Mouse (Mus musculus): ENCODE measurements around the gene Sema3g.

Gene Sema3g

GRCm38 (mm10) chr14:31217666-31218065 lies at the start of gene Sema3g:
Gene Sema3g, plus strand, starts transcription at chr14:31217860.
- DNase-seq (ENCODE audit: low read depth, low spot score) = peak; percentile 26

- no peak for DNase-seq (ENCODE audit: low read depth, low spot score)
Measured at GRCm38 (mm10) chr14:31168425-31168824, 49.2 kb upstream of the Sema3g start, which contains the start of gene Stab1. Gene Stab1, minus strand, starts transcription at chr14:31168641.

GRCm38 (mm10) chr14:31169508-31169907 lies 48.2 kb upstream of the Sema3g start:
- DNase-seq (ENCODE audit: low read depth, low spot score) = no peak

GRCm38 (mm10) chr14:31170963-31171362 lies 46.7 kb upstream of the Sema3g start:
- no peak for DNase-seq (ENCODE audit: low read depth, low spot score)

- no peak for DNase-seq (ENCODE audit: low read depth, low spot score)
Measured at GRCm38 (mm10) chr14:31171386-31171785, 46.3 kb upstream of the Sema3g start.

- DNase-seq (ENCODE audit: low read depth, low spot score) = no peak
Measured at GRCm38 (mm10) chr14:31171821-31172220, 45.8 kb upstream of the Sema3g start.

- DNase-seq (ENCODE audit: low read depth, low spot score) = no peak
Measured at GRCm38 (mm10) chr14:31172781-31173455, 44.7 kb upstream of the Sema3g start.

- no peak for DNase-seq (ENCODE audit: low read depth, low spot score)
Measured at GRCm38 (mm10) chr14:31173537-31173936, 44.1 kb upstream of the Sema3g start.

GRCm38 (mm10) chr14:31177287-31177686 lies 40.4 kb upstream of the Sema3g start:
- DNase-seq (ENCODE audit: low read depth, low spot score) = no peak

- DNase-seq (ENCODE audit: low read depth, low spot score) = no peak
Measured at GRCm38 (mm10) chr14:31177715-31178114, 39.9 kb upstream of the Sema3g start.

- DNase-seq (ENCODE audit: low read depth, low spot score) = no peak
Measured at GRCm38 (mm10) chr14:31179677-31180365, 37.8 kb upstream of the Sema3g start.

GRCm38 (mm10) chr14:31181512-31181911 lies 36.1 kb upstream of the Sema3g start:
- no peak for DNase-seq (ENCODE audit: low read depth, low spot score)

GRCm38 (mm10) chr14:31182786-31183290 lies 34.8 kb upstream of the Sema3g start:
- no peak for DNase-seq (ENCODE audit: low read depth, low spot score)

- no peak for DNase-seq (ENCODE audit: low read depth, low spot score)
Measured at GRCm38 (mm10) chr14:31183541-31183940, 34.1 kb upstream of the Sema3g start.

- DNase-seq (ENCODE audit: low read depth, low spot score) = no peak
Measured at GRCm38 (mm10) chr14:31184195-31184594, 33.5 kb upstream of the Sema3g start.

- no peak for DNase-seq (ENCODE audit: low read depth, low spot score)
Measured at GRCm38 (mm10) chr14:31186656-31187055, 31.0 kb upstream of the Sema3g start.

GRCm38 (mm10) chr14:31188771-31189181 lies 28.9 kb upstream of the Sema3g start:
- no peak for DNase-seq (ENCODE audit: low read depth, low spot score)

GRCm38 (mm10) chr14:31189348-31189747 lies 28.3 kb upstream of the Sema3g start:
- DNase-seq (ENCODE audit: low read depth, low spot score) = no peak

GRCm38 (mm10) chr14:31191936-31192335 lies 25.7 kb upstream of the Sema3g start:
- DNase-seq (ENCODE audit: low read depth, low spot score) = no peak

- DNase-seq (ENCODE audit: low read depth, low spot score) = no peak
Measured at GRCm38 (mm10) chr14:31193791-31194190, 23.9 kb upstream of the Sema3g start.

- peak; percentile 58 for DNase-seq (ENCODE audit: low read depth, low spot score)
Measured at GRCm38 (mm10) chr14:31194441-31194840, 23.2 kb upstream of the Sema3g start.

- DNase-seq (ENCODE audit: low read depth, low spot score) = peak; percentile 59
Measured at GRCm38 (mm10) chr14:31194891-31195513, 22.7 kb upstream of the Sema3g start.

Data from CD4-positive helper T cell, adult 2 months (primary cell).